Comparison of ENCODE assay signal across 8 mouse cellular contexts in genomic region chr3:84843594-84843993, GRCm38 (mm10). TPM values are rescaled to one million over a fixed set of nuclear protein-coding genes. Genes with fewer than 3 reads are reported as not detected.
DNase-seq lines count a peak whose midpoint lies in the region; ATAC-seq lines count a peak whose summit lies in the region.

No protein-coding gene starts in this region.

- H3K9me3 ChIP-seq in heart, embryonic 12.5 days (replicated peaks): no peaks in the 10 kb centered on the region

- no peak overlapping the region for H3K9ac ChIP-seq in heart, embryonic 12.5 days

- 39% methylated on average over 1 of the region's 1 CpGs for WGBS in heart, embryonic 12.5 days

- H3K27me3 ChIP-seq in heart, embryonic 12.5 days (replicated peaks): no peaks in the 10 kb centered on the region

- DNase-seq in heart, adult 18-20 months: peak; percentile 65 to 83
- DNase-seq in 3T3-L1 (ENCODE audit: low read depth, low spot score): peak; percentile 86
- peak; percentile 76 for DNase-seq in R1 (ENCODE audit: low read depth, low spot score)
- peak; percentile 82 for DNase-seq in embryo, embryonic 10.5 days (ENCODE audit: low spot score)
- peak; percentile 72 for DNase-seq in kidney, postnatal 10 days
- DNase-seq in lung, postnatal 10 days: peak; percentile 85
- DNase-seq in yolk sac, embryonic 10.5 days (ENCODE audit: low spot score): peak; percentile 30

- H3K4me3 ChIP-seq in heart, embryonic 12.5 days: no peak overlapping the region

- no peak overlapping the region for H3K4me2 ChIP-seq in heart, embryonic 12.5 days

- H3K27ac ChIP-seq in heart, embryonic 12.5 days (ENCODE audit: poor library complexity, severe bottlenecking): no peak overlapping the region

- ATAC-seq in heart, embryonic 12.5 days (ENCODE audit: insufficient number of reproducible peaks, low FRiP score): no peak

- H3K36me3 ChIP-seq in heart, embryonic 12.5 days: no peaks in the 10 kb centered on the region

- H3K4me1 ChIP-seq in heart, embryonic 12.5 days (replicated peaks): peaks cover 10% of the 10 kb centered on the region

RNA-seq across cellular contexts. Expression of gene Fbxw7, which starts 28.5 kb away (rescaled TPM):
- total RNA-seq in heart, adult 18-20 months (2021): 10 to 100 TPM; 38.1 to 43.0 TPM
- polyA plus RNA-seq in heart, embryonic 12.5 days (2016; fragmentation: Nextera tagmentation; extraction: Ambion mirVana): 6.9 and 8.0 TPM in 2 replicates

Comparison
In these comparisons a context has a peak if more than half of its experiments do, and no peak if none do; other contexts are left out.
1. DNase-seq: peak in every context shown above with its lines; median percentile 86 in 3T3-L1; 85 in lung, postnatal 10 days; 82 in embryo, embryonic 10.5 days; 76 in R1; 74 in heart, adult 18-20 months; 72 in kidney, postnatal 10 days; 30 in yolk sac, embryonic 10.5 days.